Mouse (Mus musculus) intestine, postnatal 0 days (tissue): ENCODE measurements around the gene Tnnt1. TPM values are rescaled to one million over a fixed set of nuclear protein-coding genes. Genes with fewer than 3 reads are reported as not detected.

Experiments used
- ATAC-seq: fragments of 200-750 bp; cut with Nextera tagmentation; 2 replicates; pipeline ENCODE4 v1.8.0; 2017; ENCODE audit warnings: mild to moderate bottlenecking, moderate TSS enrichment, moderate library complexity
- H3K27ac ChIP-seq: fragments of 300-500 bp; sonication (generic); 2 replicates; pipeline ENCODE4 v1.5.1; 2014; ENCODE audit warnings: mild to moderate bottlenecking, low read depth, low read length, moderate library complexity
- H3K27me3 ChIP-seq: fragments of 300-500 bp; sonication (generic); replicated peaks from 2 replicates; pipeline ENCODE4 v1.6.1; 2014; ENCODE audit warnings: low read length, mixed read lengths; ENCODE audit not compliant: control insufficient read depth, insufficient read depth
- H3K36me3 ChIP-seq: fragments of 300-500 bp; sonication (generic); 2 replicates; pipeline ENCODE4 v1.6.1; 2014; ENCODE audit warnings: mild to moderate bottlenecking, moderate library complexity; ENCODE audit not compliant: control insufficient read depth, insufficient read depth
- H3K4me1 ChIP-seq: fragments of 300-500 bp; sonication (generic); replicated peaks from 2 replicates; pipeline ENCODE4 v1.6.1; 2014; ENCODE audit warnings: antibody characterized with exemption, low read length, mixed read lengths; ENCODE audit not compliant: control insufficient read depth, insufficient read depth
- H3K4me2 ChIP-seq: fragments of 300-500 bp; sonication (generic); replicated peaks from 2 replicates; pipeline ENCODE4 v1.6.1; 2014; ENCODE audit warnings: low read depth, mild to moderate bottlenecking, moderate library complexity
- H3K4me3 ChIP-seq: fragments of 300-500 bp; sonication (generic); 2 replicates; pipeline ENCODE4 v1.5.1; 2014; ENCODE audit warnings: low read depth, low read length
- H3K9ac ChIP-seq: fragments of 300-500 bp; sonication (generic); 2 replicates; pipeline ENCODE4 v1.6.1; 2014; ENCODE audit warnings: mild to moderate bottlenecking, low read depth, low read length
- H3K9me3 ChIP-seq: fragments of 300-500 bp; sonication (generic); 2 replicates; pipeline ENCODE4 v1.6.1; 2016; ENCODE audit warnings: mixed run types; ENCODE audit not compliant: control insufficient read depth
- CTCF ChIP-seq: sonication (generic); IDR thresholded peaks from 2 replicates; pipeline ENCODE4 v1.5.1; 2016; ENCODE audit warnings: low read depth, mild to moderate bottlenecking, control low read depth, antibody characterized with exemption, moderate library complexity
- WGBS: fragments of 180-500 bp; shearing (Covaris S2); extraction: QIAGEN DNeasy Blood & Tissue Kit; methylation state at CpG from one replicate; pipeline ENCODE4 v1.1.7; 2014; 5-methylcytosine and 5-hydroxymethylcytosine counted together
- polyA plus RNA-seq: library from polyadenylated mRNA; unstranded; fragments of >200 nt; fragmentation: Nextera tagmentation; extraction: Ambion mirVana; gene quantifications from 2 replicates; pipeline ENCODE4 v1.2.1, GENCODE M21; 2015

Tnnt1 gene
- polyA plus RNA-seq, 1 experiment from 2014 or later, result 24.3 TPM

GRCm38 (mm10) chr7:4501558-4502397 lies 14.4 kb downstream of the Tnnt1 start, which contains the start of gene Ppp1r12c:
TSS of gene Ppp1r12c (minus strand) at chr7:4501680.
- peaks cover 4% of the 10 kb centered on the region for H3K36me3 ChIP-seq
- H3K4me1 ChIP-seq, result 0 out of 2 replicates have a peak, but pooled peaks cover 6% of the 10 kb centered on the region
- H3K4me3 ChIP-seq, result peak within 1 kb of the TSS; percentile 80
- TF ChIP-seq CTCF, result no peak
- peak within 1 kb of the TSS; percentile 70 for H3K27ac ChIP-seq
- no peaks in the 10 kb centered on the region for H3K27me3 ChIP-seq
- peak within 1 kb of the TSS; percentile 73 for H3K9ac ChIP-seq
- ATAC-seq, result peak; percentile 89
- H3K9me3 ChIP-seq, result no peaks in the 10 kb centered on the region
- H3K4me2 ChIP-seq, result peak within 1 kb of the TSS; percentile 86
- WGBS, result under 1% methylated on average over 62 of the region's 62 CpGs

DNA sequence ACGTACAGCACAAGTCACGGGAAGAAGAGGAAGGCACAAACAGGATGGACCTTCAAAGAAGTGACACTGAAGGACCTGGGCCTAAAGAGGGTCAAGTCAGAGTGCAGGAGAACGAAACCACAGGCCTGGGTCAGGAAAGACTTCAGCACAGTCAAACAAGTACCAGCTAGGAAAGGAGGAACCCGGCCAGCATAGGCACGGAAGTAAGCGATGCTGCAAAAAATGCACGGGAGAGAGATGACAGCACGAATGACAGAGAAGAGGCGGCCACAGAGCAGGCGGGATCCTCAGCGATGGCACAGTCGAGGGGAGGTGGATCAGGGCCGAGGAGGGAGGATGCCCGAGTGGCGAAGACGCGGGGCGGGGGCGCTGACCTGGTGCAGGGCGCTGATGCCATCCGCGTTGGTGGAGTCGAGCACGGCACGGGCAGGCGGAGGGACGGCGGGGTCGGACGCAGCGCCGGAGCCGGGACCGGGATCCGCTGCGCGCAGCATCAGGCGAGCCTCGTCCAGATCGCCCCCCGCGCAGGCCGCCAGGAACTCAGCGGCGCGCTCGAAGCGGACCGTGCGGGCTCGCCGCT lies 15.2 kb downstream of the Tnnt1 start:
- under 1% methylated on average over 35 of the region's 52 CpGs for WGBS
- TF ChIP-seq CTCF, result no peak

DNA sequence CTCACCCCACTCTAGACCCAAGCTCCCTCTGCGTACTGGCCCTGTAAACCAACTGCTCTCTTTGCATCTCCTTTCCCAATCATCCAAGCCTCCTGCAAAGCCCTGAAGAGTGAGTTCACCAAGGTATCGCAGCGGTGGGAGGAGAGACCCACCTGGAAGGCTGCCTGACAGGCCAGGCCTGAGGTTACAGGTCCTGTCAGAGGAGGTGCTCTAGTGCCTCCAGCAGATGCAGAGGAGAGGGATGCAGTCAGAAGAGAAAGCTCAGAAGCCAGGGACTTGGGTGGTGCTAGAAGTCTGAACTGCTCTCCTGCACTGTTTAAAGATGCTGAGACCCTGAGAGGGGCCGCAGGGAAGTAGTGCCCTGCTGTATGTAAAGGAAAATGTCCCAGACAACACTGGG lies 17.1 kb downstream of the Tnnt1 start:
- Histone ChIP-seq H3K27ac (peak overlapping the region; percentile 54), H3K4me3 (no peak overlapping the region)
- TF ChIP-seq CTCF, result no peak

More for the DNA sequence above, 15.2 kb downstream of the Tnnt1 start:
- Histone ChIP-seq H3K4me1 (0 out of 2 replicates have a peak, but pooled peaks cover 6% of the 10 kb centered on the region), H3K4me3 (peak overlapping the region; percentile 80), H3K4me2 (peak overlapping the region; percentile 86), H3K9ac (peak overlapping the region; percentile 73), H3K27me3 (no peaks in the 10 kb centered on the region), H3K9me3 (no peaks in the 10 kb centered on the region), H3K27ac (peak overlapping the region; percentile 70), H3K36me3 (peaks cover 12% of the 10 kb centered on the region)
- peak; percentile 37 for ATAC-seq

GRCm38 (mm10) chr7:4498251-4498650 lies 17.9 kb downstream of the Tnnt1 start:
- ATAC-seq, result 0 out of 2 replicates have a peak, but pooled peaks have one; percentile 3
- WGBS, result 32% methylated on average over 9 of the region's 9 CpGs

More for the DNA sequence above, 17.1 kb downstream of the Tnnt1 start:
- WGBS, result 81% methylated on average over 4 of the region's 4 CpGs
- Histone ChIP-seq H3K9me3 (no peaks in the 10 kb centered on the region), H3K9ac (peak overlapping the region; percentile 5), H3K27me3 (no peaks in the 10 kb centered on the region), H3K4me2 (peak overlapping the region; percentile 86), H3K36me3 (peaks cover 27% of the 10 kb centered on the region), H3K4me1 (0 out of 2 replicates have a peak, but pooled peaks cover 6% of the 10 kb centered on the region)
- no peak for ATAC-seq

DNA sequence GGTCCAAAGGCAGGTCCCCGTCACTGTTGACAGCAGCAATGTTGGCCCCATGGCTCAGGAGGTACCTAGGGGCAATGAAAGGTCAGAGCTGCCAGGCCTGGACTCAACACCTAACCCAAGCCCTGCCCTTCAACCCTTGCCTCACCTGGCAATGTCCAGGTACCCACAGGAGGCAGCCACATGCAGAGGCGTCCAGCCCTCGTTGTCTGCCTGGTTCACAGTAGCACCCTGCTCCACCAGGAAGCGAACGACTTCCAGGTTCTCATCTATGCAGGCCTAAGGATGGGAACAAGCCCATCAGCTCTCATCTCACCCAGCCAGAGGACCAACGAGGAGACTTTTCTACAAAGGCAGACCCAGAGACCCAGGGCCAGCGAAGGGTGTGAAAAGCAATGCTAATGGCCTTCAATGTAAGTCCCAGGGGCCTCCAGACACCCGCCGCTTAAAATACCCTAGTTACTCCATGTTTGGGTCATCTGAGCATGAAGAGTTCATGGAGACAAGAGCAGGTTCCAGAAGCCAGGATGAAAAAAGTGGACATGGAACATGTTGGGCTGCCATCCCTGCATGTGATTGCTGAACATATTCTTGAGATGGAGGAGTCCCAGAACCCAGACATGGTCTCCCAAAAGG lies 18.8 kb downstream of the Tnnt1 start:
- ATAC-seq, result no peak
- H3K4me2 ChIP-seq, result peak overlapping the region; percentile 32; the same call in 1 of the 2 replicates
- 0 out of 2 replicates have a peak overlapping the region, but pooled peaks have one; percentile 11 for H3K9ac ChIP-seq
- no peak for TF ChIP-seq CTCF
- H3K27ac ChIP-seq, result no peak overlapping the region
- H3K4me3 ChIP-seq, result no peak overlapping the region
- H3K9me3 ChIP-seq, result no peaks in the 10 kb centered on the region
- 87% methylated on average over 9 of the region's 9 CpGs for WGBS
- no peaks in the 10 kb centered on the region for H3K27me3 ChIP-seq
- peaks cover 6% of the 10 kb centered on the region; the same call in 1 of the 2 replicates for H3K4me1 ChIP-seq
- H3K36me3 ChIP-seq, result peaks cover 33% of the 10 kb centered on the region

More at GRCm38 (mm10) chr7:4498251-4498650, 17.9 kb downstream of the Tnnt1 start:
- H3K36me3 ChIP-seq, result peaks cover 32% of the 10 kb centered on the region
- H3K27ac ChIP-seq, result no peak overlapping the region
- H3K4me1 ChIP-seq, result 0 out of 2 replicates have a peak, but pooled peaks cover 6% of the 10 kb centered on the region
- H3K4me2 ChIP-seq, result peak overlapping the region; percentile 86
- no peaks in the 10 kb centered on the region for H3K27me3 ChIP-seq
- no peak for TF ChIP-seq CTCF
- no peak overlapping the region for H3K4me3 ChIP-seq
- peak overlapping the region; percentile 11; the same call in 1 of the 2 replicates for H3K9ac ChIP-seq
- no peaks in the 10 kb centered on the region for H3K9me3 ChIP-seq
